Mouse (Mus musculus) brain, embryonic 14.5 days (tissue): ENCODE data around the gene Nr0b2.

Source experiments
- CTCF ChIP-seq: fragments of 200-500 bp; IDR thresholded peaks from 2 replicates; pipeline ENCODE4 v1.5.1; 2012; ENCODE audit warnings: inconsistent platforms, mild to moderate bottlenecking, moderate library complexity, borderline replicate concordance; ENCODE audit not compliant: insufficient read depth, insufficient read length; ENCODE audit errors: extremely low read depth
- POLR2A ChIP-seq: fragments of 200-500 bp; IDR thresholded peaks from 2 replicates; pipeline ENCODE4 v1.6.1; 2012; ENCODE audit warnings: mild to moderate bottlenecking, inconsistent platforms, borderline replicate concordance; ENCODE audit not compliant: poor library complexity, insufficient read depth, insufficient read length, severe bottlenecking; ENCODE audit errors: extremely low read depth

DNA sequence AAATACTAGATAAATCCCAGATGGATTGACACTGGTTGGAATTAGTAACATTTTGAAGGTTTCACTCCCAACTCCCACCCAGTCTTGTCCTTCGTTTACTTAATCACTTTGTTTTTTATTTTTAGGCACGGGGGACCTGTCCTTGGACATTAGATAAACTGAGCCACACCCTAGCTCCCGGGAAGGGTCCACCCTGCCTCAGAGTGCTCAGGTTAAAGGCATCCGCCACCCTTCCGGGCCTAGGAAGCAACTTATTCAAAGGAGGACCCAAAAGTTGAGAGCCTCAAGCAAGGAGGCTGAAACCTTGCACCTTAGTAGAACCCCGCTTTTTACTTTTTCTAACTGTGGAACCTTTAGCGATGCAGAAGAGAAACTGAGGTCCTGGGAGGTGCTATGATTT is 45.9 kb downstream of the Nr0b2 start:
- TF ChIP-seq CTCF (no peak), POLR2A (no peak)
